Mouse (Mus musculus): Measurements from ENCODE around the gene Sin3a.

Gene Sin3a

DNA sequence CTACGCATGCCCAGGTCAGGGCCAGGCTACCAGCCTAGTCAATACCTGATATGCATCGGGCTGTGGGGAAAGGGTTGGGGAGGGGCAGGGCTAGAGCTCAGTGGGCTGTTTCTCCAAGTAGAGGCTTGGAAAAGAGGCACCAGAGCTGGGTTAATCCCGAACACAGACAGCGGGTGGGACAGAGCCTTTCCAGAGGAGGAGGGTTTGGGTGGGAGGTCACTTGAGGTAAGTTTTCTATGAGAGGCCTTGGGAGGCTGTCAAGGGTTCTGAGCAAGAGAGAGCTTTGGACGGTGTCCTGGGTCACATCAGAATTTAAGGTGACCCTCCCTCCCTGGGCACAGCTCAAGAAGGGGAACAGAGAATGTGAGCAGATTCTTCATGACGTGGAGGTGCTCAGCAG is 66.7 kb downstream of the Sin3a start:
- no peak for DNase-seq

- DNase-seq: no peak
Measured at GRCm38 (mm10) chr9:57139110-57139509, 67.3 kb downstream of the Sin3a start.

- no peak for DNase-seq
Measured at GRCm38 (mm10) chr9:57139571-57139970, 67.7 kb downstream of the Sin3a start.

DNA sequence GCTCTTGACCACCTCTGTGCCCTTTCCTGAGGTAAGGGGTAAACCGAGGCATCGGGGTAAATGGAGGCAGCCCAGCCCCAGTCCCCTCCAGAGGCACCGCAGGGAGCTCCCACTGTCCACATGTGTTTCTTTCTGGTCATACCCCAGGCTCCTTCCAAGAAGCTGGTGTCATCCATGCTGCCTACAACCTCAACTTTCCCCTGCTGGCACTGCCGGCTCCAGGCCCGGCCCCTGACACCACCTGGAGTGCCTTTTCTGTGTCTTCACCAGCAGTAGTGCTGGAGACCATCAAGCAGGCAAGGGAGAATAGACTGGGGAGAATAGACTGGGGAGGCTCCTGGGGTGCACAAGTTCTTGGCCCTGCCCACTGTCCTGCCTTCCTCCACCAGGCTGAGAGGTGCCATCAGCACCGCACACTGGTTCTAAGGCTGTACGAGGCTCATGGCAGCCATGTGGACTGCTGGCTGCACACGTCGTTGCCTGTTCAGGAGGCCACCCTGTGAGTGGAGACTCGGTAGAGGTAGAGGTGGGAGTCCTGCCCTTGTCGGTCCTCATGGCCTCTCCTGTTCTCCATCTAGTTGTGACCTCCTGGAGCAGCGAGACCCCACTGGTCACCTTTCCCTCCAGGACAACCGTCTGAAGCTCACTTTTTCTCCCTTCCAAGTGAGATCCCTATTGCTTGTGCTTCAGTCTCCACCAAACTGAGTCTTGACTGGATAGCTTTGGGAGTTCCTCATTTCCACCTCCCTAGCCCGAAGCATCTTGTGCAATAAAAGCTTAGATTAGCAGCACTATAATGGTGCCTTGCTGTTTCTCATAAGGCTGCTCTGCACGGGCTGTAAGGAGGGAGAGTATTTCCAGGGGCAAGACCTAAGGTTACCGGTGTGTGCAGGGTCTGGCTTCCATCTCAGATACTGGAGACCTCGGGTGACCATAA is 69.8 kb downstream of the Sin3a start:
- no peak for DNase-seq

DNA sequence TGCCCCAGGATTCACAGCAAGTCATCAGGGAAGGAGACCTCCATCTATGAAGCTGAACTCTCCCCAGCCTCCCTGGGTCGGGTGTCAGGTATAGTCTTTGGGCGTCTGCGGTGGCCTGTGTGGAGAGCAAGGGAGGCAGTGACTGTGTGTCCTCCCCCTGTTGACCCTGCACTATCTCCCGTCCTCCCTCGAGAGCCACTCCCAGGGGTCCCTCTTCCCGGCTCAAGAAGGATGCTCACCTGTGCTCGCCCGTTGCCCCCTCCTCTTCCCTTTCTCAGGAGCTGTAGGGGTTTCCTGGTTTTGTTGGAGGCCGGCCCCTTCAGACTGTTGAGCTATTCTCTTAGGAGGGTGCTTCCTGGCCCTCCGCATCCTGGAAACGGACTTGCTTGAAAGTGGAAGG is 71.4 kb downstream of the Sin3a start:
- DNase-seq: no peak

DNA sequence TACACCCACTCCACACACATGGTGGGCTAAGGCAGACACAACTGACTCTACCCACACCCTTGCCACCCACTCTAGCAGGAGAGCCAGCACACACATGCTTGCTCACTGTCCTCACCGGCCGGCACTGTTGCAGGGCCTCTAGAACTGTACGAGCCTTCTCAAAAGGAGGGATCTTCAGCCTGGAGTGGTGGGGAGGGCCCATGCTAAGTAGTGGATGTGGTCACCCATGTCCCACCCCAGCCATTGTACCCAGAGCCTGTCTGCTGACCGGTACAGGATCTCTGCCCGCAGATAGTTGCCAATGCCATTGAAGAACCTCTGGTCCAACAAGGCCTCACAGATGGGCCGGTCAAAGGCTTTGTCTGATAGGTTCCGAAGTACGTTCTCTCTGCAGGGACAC is 73.0 kb downstream of the Sin3a start:
- no peak for DNase-seq

- DNase-seq: no peak
Measured at GRCm38 (mm10) chr9:57146451-57147066, 74.7 kb downstream of the Sin3a start.

DNA sequence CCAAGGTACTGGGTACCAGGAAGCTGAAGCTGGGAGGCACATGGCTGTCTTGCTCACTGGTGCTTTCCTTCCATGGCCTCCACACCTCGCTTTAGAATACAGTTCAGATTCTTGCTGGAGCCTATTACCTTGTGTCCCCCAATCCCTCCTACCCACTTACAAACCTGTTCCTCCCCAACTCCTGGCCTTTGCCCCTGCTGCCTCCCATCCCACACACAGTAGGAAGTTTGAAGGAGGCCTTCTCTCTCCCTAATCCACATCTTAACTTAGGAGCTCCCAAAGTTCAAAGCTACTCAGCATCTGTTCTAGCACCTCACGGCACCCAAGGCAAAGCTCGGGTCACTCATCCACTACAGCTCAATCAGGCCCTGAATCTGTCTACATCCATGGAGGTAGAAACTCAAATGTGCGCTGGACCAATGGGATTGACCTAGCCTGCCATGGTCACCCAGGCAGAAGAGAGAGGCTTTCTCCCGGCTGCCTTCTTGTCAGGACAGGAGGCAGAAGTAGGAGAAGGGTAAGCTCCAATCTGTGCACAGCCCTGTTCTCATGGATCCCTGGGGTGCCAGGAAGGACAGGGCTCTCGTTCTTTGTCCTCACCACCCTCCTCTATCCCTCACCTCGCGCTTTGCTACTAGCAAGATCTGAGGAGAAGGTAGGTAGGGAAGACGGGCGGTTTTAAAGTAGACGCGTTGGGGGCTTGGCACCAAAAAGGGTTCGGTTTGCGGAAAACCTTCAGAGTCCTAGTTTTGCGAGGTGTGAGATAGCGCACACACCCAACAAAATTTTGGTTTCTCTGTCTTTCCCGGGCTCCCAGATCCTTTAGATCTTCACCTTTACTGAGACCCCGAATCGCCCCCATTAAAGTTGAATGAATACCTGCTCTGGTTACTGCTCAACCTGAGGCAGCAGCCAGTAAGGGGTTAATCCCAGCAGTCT is 75.6 kb downstream of the Sin3a start:
- DNase-seq: no peak

DNA sequence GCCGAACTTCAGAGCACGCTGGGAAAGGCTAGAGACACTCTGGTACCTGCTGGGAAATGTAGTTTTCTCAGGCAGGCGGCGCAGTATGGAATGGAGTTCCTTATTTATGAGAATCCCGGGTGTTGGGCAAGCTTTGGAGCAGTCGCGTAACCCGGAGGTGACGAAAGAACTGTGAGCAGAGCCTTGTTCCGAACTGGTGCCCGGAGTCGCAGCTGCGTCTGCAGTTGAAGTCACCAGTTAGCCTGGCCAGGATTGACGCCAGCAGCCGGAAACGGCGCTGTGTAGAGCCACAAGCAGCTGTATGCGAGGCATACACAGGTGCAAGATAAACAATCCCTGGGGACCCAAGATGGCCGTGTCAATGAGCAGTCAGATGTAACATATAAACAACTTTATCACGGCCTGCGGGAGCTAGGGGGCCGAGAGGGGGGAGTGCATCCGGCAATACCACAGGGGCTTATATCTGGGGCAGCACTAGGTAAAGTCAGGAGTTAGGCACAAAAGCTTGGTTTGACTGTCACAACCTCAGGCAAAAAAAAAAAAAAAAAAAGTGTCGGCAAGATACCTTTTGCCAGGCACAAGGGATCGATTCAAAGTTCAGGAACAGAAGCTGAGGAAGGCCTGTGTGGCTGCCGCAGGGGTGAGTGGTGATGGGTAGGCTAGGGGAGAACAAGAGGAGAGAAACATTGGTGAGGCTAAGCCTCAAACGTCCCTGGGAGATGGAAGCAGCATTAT is 76.5 kb downstream of the Sin3a start, which contains the start of gene Neil1:
Gene Neil1 (minus strand): TSS at position 162 of the 735 bp plus-strand sequence.
- peak; percentile 73 for DNase-seq

DNA sequence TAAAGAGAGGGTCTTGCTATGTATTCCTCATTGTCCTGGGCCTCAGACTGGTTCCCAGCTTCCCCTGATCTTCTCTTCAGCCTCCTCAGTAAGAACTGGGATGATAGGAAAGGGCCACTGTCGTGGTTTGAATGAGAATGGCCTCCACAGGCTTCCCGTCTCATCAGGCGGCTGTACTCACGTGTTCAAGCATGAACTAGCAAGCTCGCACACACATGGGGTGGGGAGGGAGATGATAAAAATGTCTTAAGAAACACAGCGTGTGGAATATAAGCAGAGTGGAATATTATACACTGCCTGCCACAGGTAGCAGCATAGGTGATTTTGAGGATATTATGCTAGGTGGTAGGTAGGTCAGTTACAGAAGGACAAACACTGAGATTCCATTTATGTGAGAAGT is 77.2 kb downstream of the Sin3a start:
- no peak for DNase-seq

GRCm38 (mm10) chr9:57150192-57150591 is 78.4 kb downstream of the Sin3a start:
- DNase-seq: no peak

DNA sequence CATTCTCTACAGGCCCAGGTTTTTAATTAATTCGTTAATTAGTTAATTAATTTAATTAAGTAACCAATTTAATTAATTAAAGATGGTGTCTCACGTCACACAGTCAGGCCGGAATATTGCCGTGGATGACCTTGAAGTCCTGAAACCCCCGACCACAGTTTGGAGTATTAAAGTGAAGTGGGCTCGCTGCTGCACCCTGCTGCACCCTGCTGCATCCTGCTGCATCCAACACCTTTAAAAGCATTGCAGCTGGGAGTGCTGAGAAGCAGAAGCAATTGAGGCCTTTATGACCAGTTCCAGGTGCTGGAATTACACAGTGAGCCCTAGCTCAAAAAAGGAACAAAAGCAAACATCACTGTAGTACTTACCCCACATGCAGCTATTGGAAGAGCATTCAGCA is 80.5 kb downstream of the Sin3a start:
- DNase-seq: no peak

- no peak for DNase-seq
Measured at GRCm38 (mm10) chr9:57156383-57156782, 84.5 kb downstream of the Sin3a start.

DNA sequence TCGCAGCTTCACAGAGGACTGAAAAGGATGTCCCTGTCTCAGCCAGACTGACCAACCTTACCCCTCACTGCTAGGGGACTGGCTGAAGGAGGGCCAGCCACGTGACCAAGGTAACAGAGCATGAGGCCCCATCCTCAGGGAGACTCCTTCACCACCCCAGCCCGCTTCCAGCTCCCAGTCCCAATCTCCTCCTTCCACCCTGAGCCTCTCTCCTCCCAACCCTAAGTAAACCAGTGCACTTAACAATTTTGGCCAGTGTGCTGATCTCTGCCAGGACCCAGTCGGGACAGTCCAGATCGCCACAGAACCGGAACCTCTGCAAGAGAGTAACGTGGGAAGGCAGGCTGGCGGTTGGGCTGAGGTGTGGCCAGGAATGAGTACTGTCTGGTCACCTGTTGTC is 85.0 kb downstream of the Sin3a start:
- no peak for DNase-seq

GRCm38 (mm10) chr9:57157499-57157898 is 85.7 kb downstream of the Sin3a start:
- no peak for DNase-seq

DNA sequence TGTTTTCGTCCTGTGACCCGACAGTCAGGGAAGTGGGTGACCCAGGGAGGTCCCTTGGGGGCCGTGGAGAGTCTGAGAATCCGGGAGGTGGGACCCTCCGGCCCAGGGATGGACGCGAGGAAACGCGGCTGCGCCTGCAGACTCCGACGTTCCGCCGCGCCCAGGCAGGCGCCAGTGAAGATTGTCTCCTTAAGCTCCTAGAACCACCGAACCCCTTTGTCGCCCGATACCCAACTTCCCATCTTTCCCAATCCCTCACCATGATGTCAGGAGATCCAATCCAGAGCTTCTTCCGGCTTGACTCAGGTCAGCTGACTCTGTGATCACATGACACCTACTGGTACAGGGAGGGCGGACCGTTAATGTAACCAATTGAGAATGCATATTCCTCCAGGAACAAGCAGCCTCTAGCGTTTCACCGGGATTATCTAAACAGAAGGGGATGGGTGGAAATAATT is 86.2 kb downstream of the Sin3a start, which contains the start of gene Commd4:
Gene Commd4 (minus strand): TSS at position 319 of the 458 bp plus-strand sequence.
- peak; percentile 90 for DNase-seq

GRCm38 (mm10) chr9:57158506-57158905 is 86.7 kb downstream of the Sin3a start:
- no peak for DNase-seq

- DNase-seq: no peak
Measured at GRCm38 (mm10) chr9:57162496-57162895, 90.7 kb downstream of the Sin3a start.

DNA sequence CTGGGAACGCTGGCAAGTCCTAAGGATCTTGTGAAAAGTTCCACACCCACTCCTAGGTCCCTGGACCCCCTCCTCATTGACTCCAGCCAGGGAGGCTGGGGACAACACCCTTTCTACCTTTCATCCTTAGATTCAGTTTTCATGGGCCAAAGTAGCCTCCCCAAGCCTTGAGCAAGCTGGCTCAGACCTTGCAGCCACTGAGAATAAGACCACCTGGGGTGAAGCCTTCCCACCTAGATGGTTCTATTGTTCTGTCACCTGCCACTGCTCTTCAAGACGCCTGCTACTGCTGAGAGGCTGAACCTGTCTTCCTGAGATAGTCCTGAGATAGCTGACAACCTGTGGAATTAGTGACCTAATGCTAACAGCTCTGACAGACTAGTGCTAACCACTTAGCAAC is 91.3 kb downstream of the Sin3a start:
- no peak for DNase-seq

DNA sequence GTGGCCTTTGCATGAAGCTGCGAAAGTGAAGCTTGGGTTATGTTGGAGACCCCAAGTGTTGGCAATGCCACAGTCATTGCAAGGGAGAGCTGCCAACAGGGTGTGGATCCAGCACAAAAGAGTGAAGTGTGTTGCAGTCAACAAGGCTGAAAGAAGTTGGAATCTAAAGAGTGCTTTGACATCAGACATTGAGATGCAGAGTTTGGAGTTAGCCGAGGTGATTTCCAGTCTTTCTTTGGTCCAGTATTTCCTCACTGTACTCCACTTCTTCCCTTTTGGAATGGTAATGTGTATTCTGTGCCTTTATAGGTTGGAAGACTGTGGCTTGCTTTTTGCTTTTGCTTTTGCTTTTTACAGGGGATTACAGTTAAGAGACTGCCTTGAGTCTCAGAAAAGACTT is 94.3 kb downstream of the Sin3a start:
- DNase-seq: no peak

- DNase-seq: no peak
Measured at GRCm38 (mm10) chr9:57168411-57168810, 96.6 kb downstream of the Sin3a start.
